Mouse (Mus musculus) frontal cortex, adult (tissue): Measurements from ENCODE around the gene Pkp3.

Experiments used
- ATAC-seq: cut with Nextera tagmentation; 2 replicates; pipeline ENCODE4 v1.9.2; 2017; ENCODE audit warnings: mild to moderate bottlenecking, moderate library complexity, mixed read lengths; ENCODE audit not compliant: low TSS enrichment

The Pkp3 gene

DNA sequence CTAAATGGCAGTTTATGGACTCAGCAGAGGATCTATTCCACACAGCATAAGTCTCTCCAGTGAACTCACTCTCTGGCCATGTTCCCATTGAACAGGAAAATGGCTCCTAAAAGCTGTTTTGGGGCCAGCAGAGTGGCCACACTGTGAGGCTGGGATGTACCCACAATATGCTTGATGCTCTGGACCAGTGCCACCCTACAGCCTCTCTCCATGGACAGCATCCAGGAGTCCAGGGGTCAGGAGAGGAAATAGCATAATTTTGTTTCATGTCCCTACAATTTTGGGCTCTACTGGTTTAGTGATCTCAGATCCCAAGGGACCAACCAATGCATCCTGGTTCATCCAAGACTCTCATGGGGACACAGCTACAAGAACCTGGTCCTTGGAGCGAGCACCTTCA is 20.5 kb upstream of the Pkp3 start:
- no peak for ATAC-seq

DNA sequence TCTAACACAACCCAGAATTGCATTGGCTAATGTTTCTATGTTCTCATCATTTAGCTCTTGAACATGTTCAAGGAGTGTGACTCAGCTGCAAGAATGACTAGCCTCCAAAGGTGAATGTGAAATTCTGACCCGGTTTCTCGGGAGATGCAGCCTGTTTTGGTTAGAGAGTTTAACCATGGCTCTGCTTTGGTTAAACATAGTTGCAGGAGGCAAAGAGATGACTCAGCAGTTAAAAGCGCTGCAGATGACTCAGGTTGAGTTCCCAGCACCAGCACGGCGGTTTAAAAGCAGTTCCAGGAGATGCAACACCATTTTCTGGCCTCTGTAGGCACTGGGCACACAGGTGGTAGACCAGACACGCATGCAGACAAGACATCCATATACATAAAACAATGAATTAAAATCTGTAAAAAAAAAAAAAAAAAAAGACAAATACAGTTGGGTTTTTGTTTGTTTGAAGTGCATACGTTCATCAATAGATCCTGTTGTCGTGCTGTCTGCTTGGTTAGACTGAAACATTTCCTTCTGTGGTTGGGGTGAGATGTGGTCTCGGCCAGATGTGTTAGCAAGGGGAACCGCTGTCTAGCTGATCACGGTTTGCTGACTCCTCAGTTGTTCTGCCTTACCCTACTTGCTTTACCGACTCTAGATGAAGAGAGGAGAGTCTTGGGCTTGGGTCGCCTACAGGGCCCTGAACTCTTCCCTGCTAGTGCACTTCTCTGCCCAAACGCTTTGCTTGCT is 19.2 kb upstream of the Pkp3 start:
- no peak for ATAC-seq

DNA sequence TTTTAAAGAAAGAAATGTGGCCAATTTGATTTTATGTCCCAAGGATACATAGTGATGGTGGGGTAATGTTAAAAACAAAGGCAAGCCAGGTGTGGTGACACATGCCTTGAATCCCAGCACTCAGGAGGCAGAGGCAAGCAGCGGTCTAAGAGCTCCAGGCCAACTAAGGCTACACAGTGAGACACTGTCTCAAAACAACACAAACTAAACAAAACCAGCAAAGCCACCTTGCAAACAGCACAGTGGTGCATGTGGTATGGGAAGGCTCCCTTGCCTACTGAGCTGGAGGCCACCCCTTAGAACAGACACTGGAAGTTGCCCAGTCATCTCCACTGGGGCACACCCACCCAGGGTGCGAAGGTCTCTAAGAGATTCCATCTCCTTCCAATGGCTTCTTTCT is 18.1 kb upstream of the Pkp3 start:
- peak; percentile 15; the same call in 1 of the 2 replicates for ATAC-seq

DNA sequence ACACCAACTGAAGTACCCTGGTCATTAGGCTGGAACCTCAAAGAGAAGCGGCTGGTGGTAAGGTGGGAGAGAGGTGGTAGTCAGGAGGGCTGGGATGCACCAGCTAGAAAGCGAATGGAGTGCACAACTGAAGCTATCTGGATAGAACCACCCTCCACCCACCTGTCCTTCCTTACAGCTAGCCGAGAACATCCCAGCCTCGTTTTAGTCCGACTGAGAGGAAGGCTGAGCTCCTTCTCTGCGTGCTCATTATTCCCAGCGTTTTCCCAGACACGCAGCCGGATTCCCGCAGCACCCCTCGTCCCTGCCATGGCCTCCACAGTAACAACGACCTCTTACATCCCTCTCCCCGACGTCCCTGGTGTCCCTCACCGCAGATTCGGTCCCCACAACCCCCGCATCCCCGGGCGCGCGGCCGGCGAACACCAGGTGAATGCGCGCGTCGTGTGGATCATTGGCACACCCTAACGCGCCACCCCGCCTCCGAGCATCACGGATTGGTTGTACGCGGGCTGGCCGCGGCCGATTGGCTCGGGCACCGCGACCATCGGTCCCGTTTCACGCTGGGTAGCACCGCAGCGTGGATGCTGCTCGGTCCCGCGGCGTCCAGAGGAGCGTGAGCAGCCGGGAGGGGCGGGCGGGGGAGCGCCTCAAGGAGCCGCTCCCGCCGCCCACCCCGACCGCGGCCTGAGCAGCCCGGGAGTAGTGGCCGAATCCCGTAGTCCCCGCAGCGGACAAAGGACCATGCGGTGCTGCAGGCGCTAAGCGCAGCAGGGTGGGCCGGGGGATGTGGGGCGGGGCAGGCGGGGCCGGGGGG is 17.4 kb upstream of the Pkp3 start, which contains the start of gene B4galnt4:
Gene B4galnt4, plus strand, starts transcription at position 679 of the 817 bp plus-strand sequence.
- peak; percentile 86 for ATAC-seq

- no peak for ATAC-seq
Observed at GRCm38 (mm10) chr7:141061269-141061692, 16.7 kb upstream of the Pkp3 start.

DNA sequence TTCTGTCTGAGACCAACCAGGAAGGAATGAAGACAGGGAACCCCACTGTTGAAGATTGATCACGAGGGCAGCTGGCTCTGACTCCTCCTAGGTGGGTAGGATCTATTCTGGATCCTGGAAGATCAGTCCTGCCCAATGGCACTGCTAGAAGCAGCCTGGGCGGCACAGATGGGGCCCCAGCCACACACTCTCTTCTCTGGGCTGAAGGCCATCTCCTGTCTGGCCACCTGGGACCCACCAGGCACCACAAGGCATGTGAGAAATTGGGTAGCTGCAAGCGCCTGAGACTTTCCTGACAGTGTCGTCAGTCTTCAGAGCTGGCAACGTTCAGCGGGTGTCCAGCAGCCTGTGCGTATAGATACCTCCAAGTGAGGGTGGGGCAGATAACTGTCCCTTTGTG is 15.5 kb upstream of the Pkp3 start:
- no peak for ATAC-seq

DNA sequence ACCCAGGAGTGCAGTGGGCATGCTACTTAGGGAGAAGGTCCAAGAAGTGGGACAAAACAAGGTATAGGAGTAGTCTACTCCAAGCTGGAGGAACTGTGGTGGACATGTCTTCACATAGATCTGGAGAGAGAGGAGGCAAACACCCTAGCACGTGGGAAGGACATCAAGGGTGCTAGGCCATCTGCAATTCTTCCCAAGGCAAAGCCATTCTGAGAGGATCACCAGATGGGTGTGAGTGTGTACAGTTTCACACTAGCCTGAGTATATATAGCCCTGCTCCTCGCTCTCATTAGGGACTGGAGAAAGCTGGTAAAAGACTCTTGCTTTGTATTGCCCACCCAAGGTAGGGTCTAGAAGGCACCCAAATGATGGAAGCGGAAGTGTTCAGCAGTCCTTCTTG is 14.7 kb upstream of the Pkp3 start:
- ATAC-seq, result no peak

GRCm38 (mm10) chr7:141064175-141064574 is 13.8 kb upstream of the Pkp3 start:
- no peak for ATAC-seq

DNA sequence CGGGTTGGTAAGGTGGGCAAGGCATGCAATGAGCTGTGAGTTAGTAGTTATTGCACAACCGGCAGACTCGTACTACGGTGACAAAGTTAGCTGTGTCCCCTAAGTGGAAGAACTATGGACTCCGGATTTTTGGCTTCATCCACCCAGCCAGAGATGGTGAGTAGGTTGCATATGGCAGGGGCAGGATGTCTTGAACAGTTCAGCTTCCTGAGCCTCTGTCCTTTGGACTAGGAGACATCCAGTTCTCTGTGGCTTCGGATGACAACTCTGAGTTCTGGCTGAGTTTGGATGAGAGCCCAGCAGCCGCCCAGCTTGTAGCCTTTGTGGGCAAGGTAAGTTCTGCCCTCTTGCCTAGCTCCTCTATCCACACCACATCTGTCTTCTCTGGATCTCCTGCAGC is 13.4 kb upstream of the Pkp3 start:
- no peak for ATAC-seq

- ATAC-seq, result no peak
Observed at GRCm38 (mm10) chr7:141068351-141068750, 9.7 kb upstream of the Pkp3 start.

DNA sequence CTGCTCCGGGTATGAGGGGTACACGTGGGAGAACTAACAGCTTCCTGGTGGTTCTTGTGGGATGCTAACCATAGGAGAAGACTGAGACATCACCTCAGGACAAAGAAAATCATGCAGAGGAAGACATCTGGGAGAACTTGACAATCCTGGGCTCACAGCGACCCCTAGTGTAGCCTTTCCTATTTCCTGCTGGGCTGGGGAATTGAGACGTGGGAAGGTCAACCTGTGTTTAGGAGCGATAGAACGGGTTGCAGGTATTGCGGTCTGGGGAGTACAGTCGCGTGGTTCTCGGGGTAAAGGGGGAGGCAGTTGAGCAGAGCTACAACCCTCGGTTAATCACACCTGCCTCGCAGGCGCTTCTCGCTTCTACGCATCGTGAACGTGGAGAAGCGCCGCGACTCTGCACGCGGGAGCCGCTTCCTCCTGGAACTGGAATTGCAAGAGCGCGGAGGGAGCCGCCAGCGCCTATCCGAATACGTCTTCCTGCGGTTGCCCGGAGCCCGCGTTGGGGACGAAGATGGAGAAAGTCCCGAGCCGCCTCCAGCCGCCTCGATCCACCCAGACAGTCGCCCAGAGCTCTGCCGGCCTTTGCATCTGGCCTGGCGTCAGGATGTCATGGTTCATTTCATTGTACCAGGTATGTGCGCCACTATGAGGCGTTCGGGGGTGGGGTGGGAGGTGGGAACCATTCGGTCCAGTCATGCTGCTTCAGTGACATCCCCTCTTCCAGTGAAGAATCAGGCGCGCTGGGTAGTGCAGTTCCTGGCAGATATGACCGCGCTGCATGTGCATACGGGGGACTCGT is 7.8 kb upstream of the Pkp3 start:
- peak; percentile 77 for ATAC-seq

DNA sequence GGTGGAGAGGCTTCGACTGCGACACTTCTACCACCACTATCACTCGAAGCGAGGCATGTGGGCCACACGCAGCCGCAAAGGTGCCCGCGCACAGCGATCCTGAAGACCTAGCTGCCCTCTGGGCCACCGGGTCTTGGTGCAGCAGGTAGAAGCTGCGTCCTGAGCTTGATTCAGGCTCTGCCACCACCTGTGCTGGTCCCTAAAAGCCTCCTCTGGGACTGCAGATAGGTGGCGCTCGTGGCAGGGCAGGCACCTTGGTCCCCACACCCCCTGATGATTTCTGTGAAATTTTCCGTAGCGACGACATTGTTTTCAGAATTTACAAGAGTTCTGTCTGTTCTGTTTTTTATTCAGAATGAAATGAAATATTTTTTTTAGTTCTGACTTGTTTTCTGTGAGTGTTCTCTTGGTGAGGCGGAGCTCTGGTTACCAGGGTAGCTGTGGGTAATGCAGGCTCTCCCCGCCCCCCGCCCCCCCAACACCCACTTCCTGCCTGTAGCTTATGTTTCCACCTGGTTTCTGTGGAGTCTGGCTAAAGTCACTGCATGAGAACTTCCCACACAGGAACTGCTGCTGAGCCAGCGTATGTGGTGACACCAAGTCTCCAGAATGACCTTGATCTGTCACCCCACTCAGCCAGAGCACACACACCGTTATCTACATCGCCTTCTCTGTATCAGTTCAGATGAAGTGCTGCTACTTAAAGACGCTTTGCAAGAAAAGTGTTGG is 5.8 kb upstream of the Pkp3 start:
- no peak for ATAC-seq

DNA sequence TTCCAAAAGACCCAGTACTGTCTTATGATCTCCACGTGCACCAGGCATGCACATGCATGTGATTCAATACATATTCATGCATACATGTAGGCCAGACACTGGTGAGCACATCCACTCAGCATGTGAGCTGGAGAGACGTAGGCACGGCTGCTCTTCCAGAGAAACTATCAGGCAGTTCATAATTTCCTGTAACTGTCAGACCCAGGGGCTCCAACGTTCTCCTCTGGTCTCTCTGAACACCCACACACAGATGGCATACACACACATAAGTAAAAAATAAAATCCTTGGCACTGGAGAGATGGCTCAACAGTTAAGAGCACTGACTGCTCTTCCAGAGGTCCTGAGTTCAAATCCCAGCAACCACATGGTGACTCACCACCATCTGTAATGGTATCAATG is 4.2 kb upstream of the Pkp3 start:
- no peak for ATAC-seq

DNA sequence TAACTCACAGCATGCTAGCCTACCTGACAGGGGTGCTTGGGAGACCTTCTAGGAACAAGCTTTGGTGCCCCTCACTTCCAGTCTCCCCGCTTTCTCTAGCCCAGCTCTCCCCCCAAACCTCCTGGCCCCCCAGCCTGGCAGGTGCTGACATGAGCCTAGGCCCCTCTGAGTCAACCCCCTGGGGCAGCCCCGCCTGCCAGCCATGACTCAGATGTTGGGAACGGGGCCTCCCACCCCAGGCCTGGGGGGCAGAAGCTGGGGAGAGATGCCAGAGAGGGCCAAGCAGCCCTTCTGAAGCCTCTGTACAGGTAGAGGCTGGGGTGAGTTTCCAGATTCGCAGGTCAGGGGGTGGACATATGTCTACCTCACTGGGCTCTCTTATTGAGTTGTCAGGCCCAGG is 858 bp downstream of the Pkp3 start:
- ATAC-seq, result no peak

DNA sequence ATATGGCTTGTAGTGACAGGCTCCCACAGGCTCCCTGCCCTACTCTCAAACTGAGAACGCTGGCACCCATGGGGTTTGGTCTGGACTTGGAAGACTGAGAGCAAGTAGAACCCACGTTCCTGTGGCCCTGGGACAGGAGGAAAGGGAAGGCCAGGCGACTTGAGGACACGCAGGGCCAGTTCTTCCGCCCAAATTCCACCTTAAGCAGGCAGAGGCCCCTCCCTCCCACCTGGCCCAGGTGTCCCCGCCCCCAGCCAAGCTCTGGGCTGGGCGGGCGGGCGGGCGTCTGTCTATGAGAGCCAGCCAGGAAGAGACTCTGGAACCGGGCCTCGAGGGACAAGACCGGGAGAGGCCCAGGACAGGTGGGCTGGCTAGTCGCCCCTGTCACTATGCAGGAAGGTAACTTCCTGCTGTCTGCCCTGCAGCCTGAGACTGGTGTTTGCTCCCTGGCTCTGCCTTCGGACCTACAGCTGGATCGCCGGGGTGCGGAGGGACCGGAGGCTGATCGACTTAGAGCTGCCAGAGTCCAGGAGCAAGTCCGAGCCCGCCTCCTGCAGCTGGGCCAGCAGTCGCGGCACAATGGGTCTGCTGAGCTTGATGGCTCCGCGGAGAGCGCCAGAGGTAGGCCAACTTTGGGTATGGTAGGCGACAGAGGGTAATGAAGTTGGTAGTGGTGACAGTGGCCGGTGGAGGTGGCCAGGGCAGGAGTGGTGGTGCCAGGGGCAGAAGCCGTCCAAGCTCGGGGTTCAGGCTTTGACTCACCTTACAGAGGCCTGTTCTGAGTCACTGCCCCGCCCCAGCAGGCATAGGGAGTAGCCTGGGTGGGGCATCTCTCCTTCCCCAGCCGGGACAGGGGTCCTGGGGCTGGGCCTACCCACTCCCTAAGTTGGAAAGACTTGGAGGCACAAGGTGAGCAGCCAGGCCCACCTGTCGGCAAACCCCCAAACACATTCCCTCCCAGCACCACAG is 1.7 kb downstream of the Pkp3 start:
- no peak for ATAC-seq

- no peak for ATAC-seq
Observed at GRCm38 (mm10) chr7:141087894-141088293, 9.9 kb downstream of the Pkp3 start.

DNA sequence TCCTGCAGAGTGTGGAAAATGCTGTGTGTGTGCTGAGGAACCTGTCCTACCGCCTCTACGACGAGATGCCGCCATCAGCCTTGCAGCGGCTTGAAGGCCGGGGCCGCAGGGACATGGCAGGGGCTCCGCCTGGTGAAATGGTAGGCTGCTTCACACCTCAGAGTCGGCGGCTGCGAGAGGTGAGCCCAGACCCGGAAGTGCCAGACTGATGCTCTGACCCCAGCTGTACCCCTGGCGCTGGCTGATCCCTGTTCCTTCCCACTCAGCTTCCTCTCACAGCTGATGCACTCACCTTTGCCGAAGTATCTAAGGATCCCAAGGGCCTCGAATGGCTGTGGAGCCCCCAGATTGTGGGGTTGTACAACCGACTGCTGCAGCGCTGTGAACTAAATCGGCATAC is 10.5 kb downstream of the Pkp3 start:
- no peak for ATAC-seq

DNA sequence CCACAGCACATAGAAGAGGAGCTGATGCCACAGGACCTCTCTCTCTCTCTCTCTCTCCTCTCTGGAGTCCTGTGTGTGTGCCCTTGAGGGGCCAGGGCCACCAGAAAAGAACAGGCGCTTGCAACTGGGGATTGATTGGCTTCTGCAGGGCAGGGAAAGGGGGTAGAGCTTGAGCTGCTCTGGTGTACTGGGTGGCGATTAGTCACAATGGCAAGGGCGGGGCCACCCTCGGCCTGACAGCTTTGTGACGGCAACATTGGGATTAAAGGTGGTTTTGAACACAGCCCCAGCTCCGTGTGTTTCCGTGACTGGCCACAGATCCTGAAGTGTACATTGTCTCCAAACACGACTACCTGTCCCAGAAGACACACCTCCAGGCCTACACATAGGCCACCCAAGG is 12.2 kb downstream of the Pkp3 start:
- ATAC-seq, result no peak

DNA sequence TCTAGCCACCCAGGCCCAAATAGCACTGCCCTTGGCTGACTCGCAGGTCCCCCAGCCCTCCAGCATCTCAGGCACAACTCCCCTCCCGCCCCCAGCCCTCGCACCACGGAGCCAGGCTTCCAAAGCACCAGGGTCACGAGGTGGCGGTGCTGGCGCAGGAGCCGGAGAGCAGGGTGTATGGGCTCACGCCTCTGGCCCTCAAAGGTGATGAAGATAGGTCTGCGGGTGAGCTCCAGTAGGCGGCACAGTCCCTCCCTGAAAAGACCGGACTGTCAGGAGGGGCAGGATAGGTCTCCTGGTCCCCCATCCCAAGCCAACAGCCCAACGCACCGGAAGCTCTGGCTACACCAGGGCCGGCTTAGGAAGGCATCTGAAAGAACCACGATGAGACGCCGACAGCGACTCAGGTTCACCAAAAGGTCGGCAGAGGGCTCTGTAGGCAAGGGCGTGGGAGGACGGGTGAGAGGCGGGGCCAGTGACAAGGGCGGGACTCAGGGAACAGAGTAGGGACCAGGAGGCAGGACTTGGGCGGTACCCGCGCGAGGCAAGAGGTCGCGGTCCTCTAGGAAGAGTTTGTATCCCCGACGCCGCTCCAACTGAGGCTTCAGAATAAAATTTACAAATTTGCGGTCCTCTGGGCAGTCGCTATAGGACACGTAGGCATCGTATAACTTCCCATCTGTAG is 14.2 kb downstream of the Pkp3 start:
- no peak; the same call in 1 of the 2 replicates for ATAC-seq

GRCm38 (mm10) chr7:141093950-141094349 is 15.9 kb downstream of the Pkp3 start:
- no peak for ATAC-seq
